Mouse (Mus musculus) frontal cortex, postnatal 36 days (tissue): Measurements from ENCODE around the gene Usp39.

ENCODE experiments used
- DNase-seq, 2 experiments: peaks; one replicate each; pipeline ENCODE4 v3.0.0; 2022; ENCODE audit warnings: low spot score in 2 of 2

Gene Usp39

DNA sequence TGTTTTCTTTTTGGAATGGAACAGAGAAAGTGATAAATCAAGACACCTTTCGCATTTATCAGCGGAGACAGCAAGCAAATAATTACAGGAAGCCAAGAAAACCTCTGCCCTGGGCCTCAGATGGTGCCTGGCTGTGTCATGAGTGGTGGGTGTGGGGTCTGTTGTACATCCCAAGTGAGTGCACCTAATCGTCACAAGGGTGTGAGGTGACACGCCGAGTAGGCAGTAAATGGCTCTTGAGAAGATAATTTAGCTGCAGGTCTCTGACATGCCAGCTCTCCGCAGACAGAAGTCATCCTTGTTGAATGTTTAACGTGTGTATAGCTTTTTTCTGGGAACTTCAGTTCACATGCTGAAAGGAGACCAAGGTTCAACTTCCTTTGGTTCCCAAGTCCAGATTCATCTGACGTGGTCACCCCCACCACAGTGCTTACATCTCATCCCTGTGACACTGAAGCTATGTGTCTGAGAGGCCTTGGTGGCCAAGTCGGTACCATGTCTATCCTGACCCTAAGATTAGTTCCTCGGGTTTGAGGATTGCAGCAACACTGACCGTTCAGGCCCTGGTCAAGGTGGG lies 42.5 kb downstream of the Usp39 start:
- no peak for DNase-seq

DNA sequence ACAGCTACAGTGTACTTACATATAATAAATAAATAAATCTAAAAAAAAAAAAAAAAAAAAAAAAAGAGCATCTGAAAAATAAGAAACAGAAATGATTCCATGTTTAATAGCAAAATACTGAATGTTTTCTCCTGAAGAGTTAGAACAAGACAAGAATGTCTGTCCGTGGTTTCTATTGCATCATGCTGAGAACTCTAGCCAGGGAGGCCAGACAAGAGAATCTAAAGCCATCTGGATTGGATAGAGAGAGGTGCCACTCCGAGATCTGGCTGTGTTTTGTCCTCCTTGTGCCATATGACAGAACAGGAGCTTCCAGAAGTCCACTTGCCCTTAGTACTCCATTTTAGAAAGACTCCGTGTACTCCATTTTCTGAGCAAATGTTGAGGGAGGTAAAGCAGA lies 47.2 kb downstream of the Usp39 start:
- no peak for DNase-seq

DNA sequence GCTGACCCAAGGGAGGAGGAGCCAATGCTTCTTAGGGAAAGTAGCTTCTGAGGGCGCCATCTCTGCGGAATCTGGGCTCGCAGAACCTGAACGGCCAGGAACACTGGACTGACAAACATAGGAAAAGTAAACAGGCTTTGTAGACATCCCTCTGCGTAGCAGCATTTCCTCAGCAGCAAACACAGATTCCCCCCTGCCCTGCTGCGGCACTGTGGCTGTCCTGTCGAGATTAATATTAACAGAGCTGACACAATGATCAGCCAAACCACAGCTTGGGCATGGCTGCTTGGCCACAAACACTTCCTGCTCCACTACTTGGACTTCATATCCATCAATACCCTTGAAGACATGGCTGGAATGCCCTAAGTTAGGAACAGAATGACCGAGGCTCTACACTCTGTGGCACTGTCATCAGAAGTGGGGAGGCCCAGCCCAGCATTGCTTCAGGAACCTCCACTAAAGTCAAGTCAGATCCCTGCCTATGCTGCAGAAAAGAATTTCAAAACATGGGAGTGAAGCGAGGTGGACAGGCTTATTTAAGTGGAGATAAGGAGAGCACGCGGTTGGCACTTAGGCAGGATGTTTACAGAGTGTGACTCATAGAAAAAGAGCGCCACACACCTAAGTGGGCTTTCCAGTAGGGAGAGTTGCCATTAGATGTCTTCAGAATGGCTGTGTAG lies 51.9 kb downstream of the Usp39 start:
- DNase-seq: no peak

DNA sequence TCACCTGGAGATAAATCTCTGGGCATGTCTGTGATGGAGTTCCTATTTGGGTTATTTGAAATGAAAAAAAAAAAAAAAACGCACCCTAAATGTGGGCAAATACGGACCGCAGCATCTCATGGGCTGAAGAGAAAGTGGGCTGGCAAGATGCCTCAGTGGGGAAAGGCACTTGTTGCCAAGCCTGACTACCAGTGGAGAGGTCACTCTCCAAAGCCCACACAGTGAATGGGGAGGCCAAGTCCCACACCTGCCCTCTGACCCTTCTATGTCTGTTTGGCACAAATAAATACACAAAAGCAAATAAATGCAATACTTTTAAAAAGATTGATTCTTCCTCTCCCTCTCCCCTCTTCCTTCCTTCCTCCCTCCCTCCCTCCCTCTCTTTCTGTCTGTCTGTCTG lies 55.5 kb downstream of the Usp39 start:
- no peak for DNase-seq

DNA sequence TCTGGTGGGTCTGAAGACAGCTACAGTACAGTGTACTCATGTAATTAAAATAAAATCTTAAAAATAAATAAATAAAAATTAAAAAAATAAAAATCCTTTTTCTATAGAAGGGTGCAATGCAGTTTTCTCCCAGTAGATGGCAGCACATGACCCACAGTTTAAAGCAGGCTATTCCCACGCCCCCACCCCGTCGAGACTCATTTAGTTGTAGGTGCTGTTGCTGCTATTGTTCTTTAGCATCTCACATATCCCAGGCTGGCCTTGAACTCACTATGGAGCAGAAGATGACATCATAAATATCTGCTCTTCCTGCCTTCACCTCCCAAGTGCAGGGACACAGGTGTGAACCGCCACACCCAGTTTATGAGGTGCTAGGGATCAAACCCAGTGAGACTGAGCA lies 61.1 kb downstream of the Usp39 start:
- DNase-seq: no peak

DNA sequence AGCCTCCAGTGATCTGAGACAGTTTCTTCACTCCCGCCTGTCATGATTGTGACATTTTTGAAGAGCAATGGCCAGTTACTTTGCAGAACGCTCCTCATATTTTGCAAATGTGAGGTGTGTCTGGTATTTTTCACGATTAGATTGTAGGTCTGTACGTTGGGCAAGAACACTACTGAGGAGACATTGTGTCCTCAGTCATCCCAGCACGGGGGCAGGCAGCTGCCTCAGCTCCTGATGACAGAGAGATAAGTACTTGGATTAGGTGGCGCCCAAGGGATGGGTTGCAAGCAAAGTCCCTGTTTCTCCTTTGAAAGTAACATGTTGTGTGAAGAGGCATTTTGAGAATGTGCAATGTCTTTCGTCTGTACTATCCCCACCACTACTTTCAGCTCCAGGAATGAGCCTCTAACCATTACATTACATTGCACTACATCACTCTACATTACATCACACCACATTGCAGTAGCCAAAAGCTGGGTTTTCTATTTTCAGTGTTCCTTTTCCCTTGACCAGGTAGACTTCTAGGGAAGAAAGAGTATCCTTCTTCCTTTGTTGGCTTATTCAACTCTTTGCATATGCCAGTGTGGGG lies 64.5 kb downstream of the Usp39 start:
- DNase-seq: no peak

DNA sequence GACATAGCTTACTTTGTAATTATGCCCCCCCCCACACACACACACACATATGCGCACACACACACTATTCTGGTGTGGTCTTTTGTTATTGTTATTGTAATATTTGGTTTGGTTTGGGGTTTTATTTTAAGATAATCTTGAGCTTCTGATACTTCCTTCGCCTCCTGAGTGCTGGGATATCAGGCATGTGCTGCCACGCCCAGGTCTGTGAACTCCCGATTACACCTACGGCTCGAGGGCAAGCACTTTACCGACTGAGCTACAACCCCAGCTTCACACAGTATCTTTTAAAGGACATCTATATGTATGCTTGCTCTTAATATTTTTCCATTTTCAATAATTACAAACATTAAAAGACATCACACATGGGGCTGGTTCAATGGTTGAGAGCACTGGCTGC lies 65.5 kb downstream of the Usp39 start:
- no peak for DNase-seq

DNA sequence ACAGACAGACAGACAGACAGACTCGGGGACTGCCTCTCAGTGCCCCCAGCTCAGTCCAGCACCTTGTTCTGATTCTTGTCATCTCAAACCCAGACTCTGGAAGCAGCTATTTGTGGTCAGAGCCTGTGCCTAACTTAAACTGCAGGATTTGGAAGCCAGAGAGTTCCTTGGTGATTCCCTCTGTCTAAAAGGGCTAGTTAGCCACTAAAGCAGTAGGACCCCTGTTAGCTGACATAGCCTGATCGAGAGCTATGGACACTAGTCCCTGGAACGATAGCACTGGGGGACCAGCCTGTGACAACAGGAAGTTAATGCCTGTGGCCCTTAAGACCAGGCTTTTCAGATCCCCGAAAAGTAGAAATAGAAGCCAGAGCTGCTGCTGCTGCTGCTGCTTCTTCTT lies 66.1 kb downstream of the Usp39 start:
- no peak for DNase-seq

DNA sequence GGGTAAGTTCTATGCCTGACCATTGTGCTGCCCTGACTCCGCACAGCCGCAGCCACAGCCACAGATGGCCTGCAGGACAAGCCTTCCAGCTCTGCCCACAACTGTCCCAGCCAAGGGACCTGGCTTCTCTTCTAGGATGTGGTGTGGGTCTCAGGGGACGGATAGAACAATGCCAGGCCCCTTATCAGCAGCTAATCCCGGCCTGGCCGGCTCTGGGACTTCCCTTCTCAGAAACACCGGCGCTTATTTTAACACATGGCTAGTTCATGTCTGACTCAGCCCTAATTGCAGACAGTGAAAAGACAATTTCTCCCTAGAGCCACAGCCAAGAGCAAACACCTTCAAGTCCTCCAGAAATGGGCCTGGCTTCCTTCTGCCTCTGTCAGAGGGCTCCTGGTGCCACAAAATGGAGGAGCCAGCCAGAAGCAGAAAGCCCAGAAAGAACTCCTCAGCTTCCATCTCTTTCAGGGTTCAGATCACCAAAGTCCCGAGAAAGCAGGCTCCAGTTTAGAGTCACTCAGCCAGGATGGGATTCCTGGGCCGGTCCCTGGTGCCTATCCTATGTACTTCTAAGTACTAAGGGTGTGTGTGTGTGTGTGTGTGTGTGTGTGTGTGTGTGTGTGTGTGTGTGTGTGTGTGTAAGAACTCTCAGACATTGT lies 67.3 kb downstream of the Usp39 start:
- DNase-seq: no peak

DNA sequence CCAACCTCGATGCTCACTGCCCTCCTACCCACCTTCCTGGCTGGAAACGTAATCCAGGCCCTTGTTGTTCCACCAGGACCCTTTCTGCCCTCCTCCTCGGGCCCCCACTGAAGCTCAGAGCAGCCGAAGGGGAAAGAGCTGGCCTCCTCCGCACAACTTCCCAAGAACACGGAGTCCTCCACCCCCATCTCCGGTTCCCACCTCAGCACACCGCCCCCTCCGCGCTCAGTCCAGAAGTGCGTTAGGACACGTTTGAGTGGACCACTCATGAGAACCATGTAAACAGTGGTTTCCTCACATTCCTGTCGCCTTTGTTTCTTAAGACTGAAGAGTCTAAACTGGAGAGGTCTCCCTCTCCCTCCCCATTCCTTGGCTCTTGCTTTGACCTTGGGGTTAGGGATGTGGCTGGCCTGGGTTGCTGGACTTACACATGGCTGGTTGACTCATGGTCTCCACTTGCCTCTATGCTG lies 68.0 kb downstream of the Usp39 start:
- DNase-seq: no peak

DNA sequence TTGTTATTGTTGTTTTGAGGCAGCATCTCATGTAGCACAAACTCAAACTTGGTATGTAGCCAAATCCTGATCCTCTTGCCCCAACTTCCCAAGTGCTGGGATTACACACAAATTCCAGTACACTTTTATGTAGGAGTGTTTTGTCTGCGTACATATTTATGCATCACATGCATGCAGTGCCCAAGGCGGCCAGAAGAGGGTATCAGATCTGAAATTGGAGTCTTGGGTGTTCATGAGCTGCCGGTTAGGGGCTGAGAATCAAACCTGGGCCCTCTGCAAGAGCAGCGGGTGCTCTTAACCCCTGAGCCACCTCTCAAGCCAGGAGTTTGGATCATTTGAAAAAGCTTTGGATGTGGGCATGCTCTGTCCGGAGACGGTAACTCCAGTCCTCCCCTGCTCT lies 68.8 kb downstream of the Usp39 start:
- no peak for DNase-seq

DNA sequence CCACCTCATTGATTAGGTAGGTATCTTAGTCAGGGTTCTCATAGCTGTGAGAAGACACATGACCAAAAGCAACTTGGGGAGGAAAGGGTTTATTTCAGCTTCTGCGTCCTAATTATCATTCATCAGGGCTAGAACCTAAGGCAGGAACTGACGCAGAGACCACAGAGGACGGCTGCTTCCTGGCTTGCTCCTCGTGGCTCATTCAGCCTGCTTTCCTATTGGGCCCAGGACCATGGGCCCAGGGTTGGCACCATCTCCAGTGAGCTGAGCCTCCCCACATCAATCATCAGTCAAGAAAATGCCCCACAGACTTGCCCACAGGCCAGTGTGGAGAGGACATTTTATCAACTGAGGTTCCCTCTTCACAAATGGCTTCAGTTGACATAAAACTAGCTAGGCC lies 69.5 kb downstream of the Usp39 start:
- DNase-seq: no peak

DNA sequence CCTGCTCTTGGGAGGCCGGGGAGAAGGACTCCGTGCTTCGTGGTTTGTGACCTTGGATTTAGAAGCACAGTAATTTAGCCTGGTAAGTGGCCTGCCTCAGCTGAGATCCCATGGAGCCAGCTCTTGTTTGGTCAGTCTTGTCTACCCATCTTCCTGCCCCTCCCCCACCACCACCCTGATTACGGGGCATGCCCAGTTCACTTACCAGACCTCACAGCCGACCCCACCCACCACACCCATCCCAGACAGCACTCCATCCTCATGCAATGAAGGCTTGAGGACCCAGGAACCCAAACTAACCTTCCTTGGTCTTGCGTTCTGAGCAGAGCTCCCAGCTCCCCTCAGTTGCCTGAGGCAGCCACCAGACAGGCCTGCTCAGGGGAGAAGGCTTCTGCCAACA lies 71.8 kb downstream of the Usp39 start:
- DNase-seq: no peak

DNA sequence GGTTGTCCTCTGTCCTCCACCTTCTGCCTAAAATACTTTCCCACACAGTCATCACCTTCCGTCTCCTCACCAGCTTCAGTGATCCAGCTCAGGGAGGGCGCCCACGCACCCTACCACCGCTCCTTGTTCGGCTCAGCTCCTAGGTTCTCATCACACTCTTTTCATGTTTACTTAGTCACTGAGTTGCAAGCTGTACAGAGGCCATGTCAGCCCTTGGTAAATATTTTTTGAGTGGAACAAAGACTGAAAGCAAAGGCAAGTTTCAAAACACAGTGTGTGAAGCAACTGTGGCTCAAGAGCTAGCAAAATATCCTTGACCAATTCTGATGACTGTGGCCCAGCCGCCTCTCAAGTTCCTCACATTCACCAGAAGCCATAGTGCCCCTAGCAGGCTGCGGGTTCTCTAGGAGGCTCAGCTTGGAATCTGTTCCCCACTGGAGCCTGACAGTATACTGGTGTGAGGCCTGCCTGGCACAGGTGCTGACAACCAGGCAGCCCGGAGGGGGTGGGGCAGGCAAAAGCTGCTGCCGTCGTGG lies 72.8 kb downstream of the Usp39 start:
- DNase-seq: no peak

DNA sequence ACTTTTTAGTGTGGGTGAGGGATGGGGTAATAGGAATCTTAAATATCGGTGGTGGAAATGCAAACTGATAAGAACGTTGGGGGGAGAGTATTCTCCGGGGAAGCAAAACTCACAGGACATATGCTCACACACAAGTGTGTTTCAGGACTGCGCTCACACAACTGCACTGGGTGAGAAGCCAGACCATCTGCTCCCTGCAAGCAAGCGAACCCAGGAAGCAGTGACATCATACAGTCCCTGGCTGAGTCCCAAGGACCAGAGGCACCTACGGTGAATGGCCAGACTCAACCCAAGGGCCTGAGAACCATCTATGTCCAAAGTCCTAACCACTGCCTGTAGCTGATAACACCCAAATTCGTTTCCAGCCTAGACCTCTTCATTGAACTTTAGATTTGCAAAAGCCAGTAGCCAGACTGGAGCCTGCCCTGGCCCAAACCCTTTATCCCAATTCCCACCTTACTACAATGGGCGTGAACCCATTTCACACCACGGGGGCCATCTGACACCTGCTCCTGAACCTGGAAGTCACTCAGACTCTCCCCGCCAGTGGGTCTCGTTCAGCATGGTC lies 73.9 kb downstream of the Usp39 start:
- peak; percentile 44 to 70 for DNase-seq

DNA sequence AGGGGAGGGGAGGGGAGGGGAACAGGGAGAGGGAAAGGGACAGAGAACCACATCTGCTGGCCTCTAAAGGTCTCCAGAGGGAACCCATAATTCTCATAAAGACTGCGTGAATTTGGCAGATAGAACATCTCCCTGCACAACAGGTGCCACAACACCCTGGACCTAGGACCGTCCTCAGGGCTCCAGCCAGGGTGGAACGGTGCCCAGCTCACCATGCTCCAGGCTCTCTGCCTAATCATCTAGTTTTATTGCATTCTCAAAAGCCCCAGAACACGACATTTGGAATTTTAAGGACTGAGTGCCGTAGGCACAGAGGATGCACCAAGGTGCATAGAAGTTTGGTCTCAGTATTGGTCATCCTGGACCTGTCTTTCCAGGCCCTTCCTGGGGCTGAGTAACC lies 74.7 kb downstream of the Usp39 start:
- DNase-seq: no peak
